Mouse (Mus musculus) G1E-ER4 (cell line): ENCODE measurements around the gene Lrrc8a. TPM values are rescaled to one million over a fixed set of nuclear protein-coding genes. Genes with fewer than 3 reads are reported as not detected.

Source experiments
- GATA1 ChIP-seq: IDR thresholded peaks from one replicate; pipeline ENCODE4 v1.8.0; 2012; ENCODE audit warnings: low read length, inconsistent platforms
- polyA plus RNA-seq: library from polyadenylated mRNA; stranded (reverse); fragments of >175 nt; gene quantifications from 2 replicates; pipeline ENCODE4 v1.2.3, GENCODE M21; 2012

The Lrrc8a gene
- polyA plus RNA-seq, 1 experiment: 3.8 TPM

- TF ChIP-seq GATA1: no peak
Observed at GRCm38 (mm10) chr2:30251417-30252104, 14.0 kb downstream of the Lrrc8a start.

- no peak for TF ChIP-seq GATA1
Observed at GRCm38 (mm10) chr2:30252521-30252920, 15.0 kb downstream of the Lrrc8a start.

- no peak for TF ChIP-seq GATA1
Observed at GRCm38 (mm10) chr2:30253809-30254208, 16.3 kb downstream of the Lrrc8a start.

- no peak for TF ChIP-seq GATA1
Observed at GRCm38 (mm10) chr2:30255631-30256395, 18.3 kb downstream of the Lrrc8a start.

- TF ChIP-seq GATA1: no peak
Observed at GRCm38 (mm10) chr2:30256616-30257350, 19.3 kb downstream of the Lrrc8a start.

GRCm38 (mm10) chr2:30257699-30258460 is 20.4 kb downstream of the Lrrc8a start:
- TF ChIP-seq GATA1: no peak

- no peak for TF ChIP-seq GATA1
Observed at GRCm38 (mm10) chr2:30258600-30258999, 21.1 kb downstream of the Lrrc8a start.

- no peak for TF ChIP-seq GATA1
Observed at GRCm38 (mm10) chr2:30259131-30260064, 21.9 kb downstream of the Lrrc8a start.

DNA sequence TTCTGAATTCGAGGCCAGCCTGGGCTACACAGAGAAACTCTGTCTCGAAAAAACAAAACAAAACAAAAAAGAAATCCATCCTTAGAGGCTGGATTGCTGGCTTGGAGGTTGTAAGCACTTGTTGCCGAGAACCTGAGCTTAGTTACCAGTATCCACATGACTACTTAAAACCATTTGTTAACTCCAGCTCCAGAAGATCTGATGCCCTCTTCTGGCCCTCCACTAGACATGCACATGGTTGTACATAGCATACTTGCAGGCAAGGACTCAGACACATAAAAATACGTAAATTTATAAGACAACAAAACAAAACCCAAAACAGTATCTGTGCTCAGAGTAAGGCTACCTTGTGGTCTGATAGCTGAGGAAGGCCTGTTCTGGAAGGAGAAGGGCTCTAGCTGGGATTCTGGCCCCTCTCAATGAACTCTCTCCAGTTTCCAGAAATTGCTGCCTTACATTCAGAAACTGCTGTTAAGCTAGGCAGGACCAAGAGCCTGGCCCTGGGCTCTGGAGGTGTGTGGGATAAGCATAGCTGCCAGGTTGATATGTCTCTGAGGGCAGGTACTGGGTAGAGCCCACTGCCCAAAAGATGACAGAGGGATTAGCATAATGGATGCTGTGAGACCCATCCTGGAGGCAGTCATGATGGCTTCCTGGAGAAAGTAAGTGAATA is 23.7 kb downstream of the Lrrc8a start:
- TF ChIP-seq GATA1: no peak

- TF ChIP-seq GATA1: no peak
Observed at GRCm38 (mm10) chr2:30261921-30262839, 24.7 kb downstream of the Lrrc8a start.

DNA sequence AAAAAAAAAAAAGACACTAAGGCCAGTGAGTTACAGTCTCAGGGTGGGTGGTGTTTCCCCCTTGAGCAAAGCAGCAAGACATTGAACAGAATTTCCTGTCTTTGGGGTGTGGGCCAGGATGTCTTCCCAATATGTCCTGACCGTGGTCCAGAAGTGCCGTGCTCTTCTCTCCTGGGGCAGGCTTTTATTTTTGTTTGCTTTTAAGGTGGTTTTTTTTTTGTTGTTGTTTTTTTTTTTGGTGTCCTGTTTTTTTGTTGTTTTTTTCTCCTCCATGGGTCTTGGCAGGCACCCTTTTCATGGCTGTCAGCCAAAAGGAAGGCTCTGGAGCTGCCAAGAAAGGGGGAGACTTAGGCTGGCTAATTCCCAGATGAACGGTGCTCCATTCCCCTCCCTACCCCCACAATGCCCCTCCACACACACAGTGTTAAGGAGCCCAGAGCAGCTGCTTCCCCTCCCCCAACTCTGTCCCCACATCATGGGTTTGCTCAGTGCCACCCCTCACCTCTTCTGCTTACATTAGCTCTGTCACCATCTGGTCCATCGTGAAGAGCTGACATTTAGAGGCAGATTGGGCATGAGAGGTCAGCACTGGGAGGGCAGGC is 25.4 kb downstream of the Lrrc8a start:
- no peak for TF ChIP-seq GATA1

- no peak for TF ChIP-seq GATA1
Observed at GRCm38 (mm10) chr2:30263811-30264210, 26.3 kb downstream of the Lrrc8a start.
